Mouse (Mus musculus) liver, adult 2 months (tissue): ENCODE results near the gene Plekha4.

ENCODE experiments used
- CTCF ChIP-seq: fragments of 200-500 bp; IDR thresholded peaks from 2 replicates; pipeline ENCODE4 v1.5.1; 2011; ENCODE audit warnings: low read depth, low read length, control low read depth
- POLR2A ChIP-seq: fragments of 200-500 bp; IDR thresholded peaks from 2 replicates; pipeline ENCODE4 v1.6.1; 2011; ENCODE audit warnings: low read length, control low read depth; ENCODE audit not compliant: insufficient read depth; ENCODE audit errors: extremely low read depth

DNA sequence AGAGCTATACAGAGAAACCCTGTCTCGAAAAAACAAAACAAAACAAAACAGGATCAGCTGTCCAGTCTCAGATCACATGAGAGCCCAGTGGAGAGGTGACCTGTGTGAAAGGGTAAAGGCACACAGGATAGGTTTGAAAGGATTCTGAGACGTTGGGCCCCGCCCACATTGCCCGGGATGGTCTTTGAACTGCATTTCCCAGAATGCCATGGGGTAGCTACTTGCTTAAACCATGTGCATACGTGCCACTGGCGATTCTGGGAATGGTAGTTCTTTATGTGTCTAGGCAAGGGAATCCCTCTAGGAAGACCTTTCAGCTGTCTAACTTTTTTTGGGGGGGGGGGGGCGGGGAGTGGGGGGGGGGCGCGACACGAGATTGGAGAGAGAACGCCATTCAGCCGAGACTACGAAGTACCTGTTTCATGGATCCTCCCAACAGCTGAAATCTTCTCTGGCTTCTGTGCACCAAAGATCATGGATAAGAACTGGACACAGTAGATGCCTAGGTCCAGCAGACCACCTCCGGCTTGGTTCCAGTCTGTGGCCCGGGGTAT lies 44.7 kb upstream of the Plekha4 start, which contains the start of gene Tulp2:
- TF ChIP-seq CTCF (no peak), POLR2A (no peak)
